Mouse (Mus musculus): Measurements from ENCODE around the gene Cadm4. TPM values are rescaled to one million over a fixed set of nuclear protein-coding genes. Genes with fewer than 3 reads are reported as not detected.
A peak's percentile ranks its signal among the peaks of the same experiment; 100 is the strongest.
"Not testable (repeated sequence)": the region's sequence is repeated elsewhere in the genome, so short reads cannot be mapped to it uniquely, and the experiment has no call there.

Gene Cadm4
- polyA plus RNA-seq, 1 experiment from 2014 or later = 81.1 TPM

GRCm38 (mm10) chr7:24472937-24473336, 8.9 kb upstream of the Cadm4 start:
- Histone ChIP-seq H3K9ac (no peak overlapping the region), H3K27me3 (replicated peaks) (no peaks in the 10 kb centered on the region), H3K36me3 (replicated peaks) (no peaks in the 10 kb centered on the region), H3K4me1 (no peaks in the 10 kb centered on the region), H3K4me2 (no peak overlapping the region), H3K4me3 (no peak overlapping the region), H3K9me3 (no peaks in the 10 kb centered on the region), H3K27ac (no peak overlapping the region)
- 73% methylated on average over 7 of the region's 7 CpGs for WGBS
- 0 out of 2 replicates have a peak, but pooled peaks have one; percentile 22 for ATAC-seq (replicated peaks)

- H3K27me3 ChIP-seq (replicated peaks) = no peaks in the 10 kb centered on the region
- ATAC-seq (replicated peaks) = 0 out of 2 replicates have a peak, but pooled peaks have one; percentile 22
- H3K9ac ChIP-seq = no peak overlapping the region
- no peaks in the 10 kb centered on the region for H3K36me3 ChIP-seq (replicated peaks)
- H3K4me3 ChIP-seq = no peak overlapping the region
- no peak overlapping the region for H3K27ac ChIP-seq
- no peaks in the 10 kb centered on the region for H3K4me1 ChIP-seq
- no peaks in the 10 kb centered on the region for H3K9me3 ChIP-seq
- 40% methylated on average over 10 of the region's 10 CpGs for WGBS
- H3K4me2 ChIP-seq = no peak overlapping the region
Measured at GRCm38 (mm10) chr7:24473913-24474529, 7.8 kb upstream of the Cadm4 start.

GRCm38 (mm10) chr7:24474811-24475506, 6.9 kb upstream of the Cadm4 start:
- H3K9ac ChIP-seq = no peak overlapping the region
- H3K4me1 ChIP-seq = peaks cover 5% of the 10 kb centered on the region
- H3K27me3 ChIP-seq (replicated peaks) = no peaks in the 10 kb centered on the region
- ATAC-seq (replicated peaks) = no peak
- no peaks in the 10 kb centered on the region for H3K9me3 ChIP-seq
- 30% methylated on average over 21 of the region's 21 CpGs for WGBS
- no peak overlapping the region for H3K27ac ChIP-seq
- H3K36me3 ChIP-seq (replicated peaks) = no peaks in the 10 kb centered on the region
- H3K4me2 ChIP-seq = no peak overlapping the region
- no peak overlapping the region for H3K4me3 ChIP-seq

GRCm38 (mm10) chr7:24476338-24476737, 5.5 kb upstream of the Cadm4 start:
- Histone ChIP-seq H3K9me3 (no peaks in the 10 kb centered on the region), H3K27me3 (replicated peaks) (no peaks in the 10 kb centered on the region), H3K4me2 (no peak overlapping the region), H3K4me3 (no peak overlapping the region), H3K9ac (no peak overlapping the region), H3K27ac (no peak overlapping the region), H3K36me3 (replicated peaks) (no peaks in the 10 kb centered on the region), H3K4me1 (peaks cover 18% of the 10 kb centered on the region)
- 80% methylated on average over 8 of the region's 8 CpGs for WGBS
- ATAC-seq (replicated peaks) = no peak

- Histone ChIP-seq H3K9ac (no peak overlapping the region), H3K27ac (no peak overlapping the region), H3K4me2 (no peak overlapping the region), H3K36me3 (replicated peaks) (no peaks in the 10 kb centered on the region), H3K27me3 (replicated peaks) (no peaks in the 10 kb centered on the region), H3K4me1 (peaks cover 18% of the 10 kb centered on the region), H3K4me3 (no peak overlapping the region), H3K9me3 (no peaks in the 10 kb centered on the region)
- ATAC-seq (replicated peaks) = no peak
- WGBS = 87% methylated on average over 7 of the region's 7 CpGs
Measured at GRCm38 (mm10) chr7:24476856-24477255, 5.0 kb upstream of the Cadm4 start.

- Histone ChIP-seq H3K4me3 (no peak overlapping the region), H3K4me2 (no peak overlapping the region), H3K36me3 (replicated peaks) (no peaks in the 10 kb centered on the region), H3K9me3 (no peaks in the 10 kb centered on the region), H3K4me1 (peaks cover 31% of the 10 kb centered on the region), H3K27me3 (replicated peaks) (no peaks in the 10 kb centered on the region), H3K27ac (no peak overlapping the region), H3K9ac (no peak overlapping the region)
- 87% methylated on average over 5 of the region's 5 CpGs for WGBS
- no peak for ATAC-seq (replicated peaks)
Measured at GRCm38 (mm10) chr7:24478911-24479310, 2.9 kb upstream of the Cadm4 start.

GRCm38 (mm10) chr7:24479685-24480084, 2.1 kb upstream of the Cadm4 start:
- no peak overlapping the region for H3K9ac ChIP-seq
- WGBS = 94% methylated on average over 2 of the region's 2 CpGs
- no peak overlapping the region for H3K27ac ChIP-seq
- peaks cover 39% of the 10 kb centered on the region for H3K4me1 ChIP-seq
- H3K4me2 ChIP-seq = peak overlapping the region; percentile 72; the same call in 1 of the 2 replicates
- no peak overlapping the region for H3K4me3 ChIP-seq
- no peaks in the 10 kb centered on the region for H3K9me3 ChIP-seq
- ATAC-seq (replicated peaks) = no peak
- H3K27me3 ChIP-seq (replicated peaks) = no peaks in the 10 kb centered on the region
- no peaks in the 10 kb centered on the region for H3K36me3 ChIP-seq (replicated peaks)

GRCm38 (mm10) chr7:24480121-24480941, 1.5 kb upstream of the Cadm4 start:
- peak overlapping the region; percentile 89; the same call in 1 of the 2 replicates for H3K9ac ChIP-seq
- no peaks in the 10 kb centered on the region for H3K36me3 ChIP-seq (replicated peaks)
- WGBS = 46% methylated on average over 18 of the region's 18 CpGs
- H3K27ac ChIP-seq = no peak overlapping the region
- peak overlapping the region; percentile 78 for H3K4me3 ChIP-seq
- peaks cover 45% of the 10 kb centered on the region for H3K4me1 ChIP-seq
- no peaks in the 10 kb centered on the region for H3K27me3 ChIP-seq (replicated peaks)
- no peaks in the 10 kb centered on the region for H3K9me3 ChIP-seq
- ATAC-seq (replicated peaks) = no peak
- H3K4me2 ChIP-seq = peak overlapping the region; percentile 72

GRCm38 (mm10) chr7:24480986-24481473, 793 bp upstream of the Cadm4 start:
- peak overlapping the region; percentile 78 for H3K4me3 ChIP-seq
- H3K36me3 ChIP-seq (replicated peaks) = no peaks in the 10 kb centered on the region
- 10% methylated on average over 14 of the region's 14 CpGs for WGBS
- peak overlapping the region; percentile 86 for H3K27ac ChIP-seq
- no peaks in the 10 kb centered on the region for H3K27me3 ChIP-seq (replicated peaks)
- H3K9ac ChIP-seq = peak overlapping the region; percentile 89
- peak; percentile 64 for ATAC-seq (replicated peaks)
- H3K9me3 ChIP-seq = no peaks in the 10 kb centered on the region
- peaks cover 52% of the 10 kb centered on the region for H3K4me1 ChIP-seq
- peak overlapping the region; percentile 72 for H3K4me2 ChIP-seq

GRCm38 (mm10) chr7:24482208-24483020, 591 bp downstream of the Cadm4 start:
- peak; percentile 10 for ATAC-seq (replicated peaks)
- H3K4me3 ChIP-seq = peak overlapping the region; percentile 78
- no peaks in the 10 kb centered on the region for H3K27me3 ChIP-seq (replicated peaks)
- H3K4me2 ChIP-seq = peak overlapping the region; percentile 72
- peaks cover 66% of the 10 kb centered on the region for H3K4me1 ChIP-seq
- H3K27ac ChIP-seq = peak overlapping the region; percentile 86
- H3K36me3 ChIP-seq (replicated peaks) = no peaks in the 10 kb centered on the region
- WGBS = 1% methylated on average over 23 of the region's 38 CpGs
- peak overlapping the region; percentile 89 for H3K9ac ChIP-seq
- H3K9me3 ChIP-seq = no peaks in the 10 kb centered on the region

GRCm38 (mm10) chr7:24483291-24483690, 1.5 kb downstream of the Cadm4 start:
- WGBS = 61% methylated on average over 6 of the region's 6 CpGs
- peak overlapping the region; percentile 72 for H3K4me2 ChIP-seq
- not testable (repeated sequence) for H3K27me3 ChIP-seq (replicated peaks); H3K36me3 ChIP-seq (replicated peaks); H3K27ac ChIP-seq; H3K9me3 ChIP-seq; ATAC-seq (replicated peaks)
- H3K4me3 ChIP-seq = peak overlapping the region; percentile 78
- H3K4me1 ChIP-seq = peaks cover 71% of the 10 kb centered on the region
- peak overlapping the region; percentile 89 for H3K9ac ChIP-seq
